Mouse (Mus musculus) embryonic fibroblast, embryonic 13.5 days (primary cell): ENCODE data around the gene Vps26b.

Experiments used
- CTCF ChIP-seq: IDR thresholded peaks from 2 replicates; pipeline ENCODE4 v1.5.1; 2011; ENCODE audit warnings: mild to moderate bottlenecking, control low read depth, low read length, moderate library complexity, borderline replicate concordance; ENCODE audit not compliant: insufficient read depth
- POLR2A ChIP-seq: IDR thresholded peaks from 2 replicates; pipeline ENCODE4 v1.6.1; 2011; ENCODE audit warnings: low read depth, mild to moderate bottlenecking, control low read depth, low read length, moderate library complexity

DNA sequence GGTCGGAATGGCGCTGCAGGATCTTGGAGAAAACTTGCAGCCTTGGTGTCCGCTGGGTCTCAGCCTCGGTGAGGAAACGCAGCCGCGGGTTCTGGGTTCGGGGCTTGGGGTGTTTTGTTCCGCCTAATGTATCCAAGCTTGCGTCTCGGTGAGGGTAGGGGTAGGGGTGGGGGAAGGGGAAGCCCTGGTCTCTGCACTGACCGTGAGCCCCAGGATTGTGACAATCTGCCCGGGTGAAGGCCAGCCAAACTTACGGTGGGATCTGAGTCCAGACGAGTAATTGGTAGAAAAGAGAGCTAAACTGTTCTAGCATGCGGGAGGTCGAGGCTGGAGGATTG, 867 bp upstream of the Vps26b start:
- TF ChIP-seq CTCF = no peak
- peak; percentile 70; the same call in 1 of the 2 replicates for TF ChIP-seq POLR2A
